Mouse (Mus musculus): ENCODE measurements around the gene Rxra.

The Rxra gene

DNA sequence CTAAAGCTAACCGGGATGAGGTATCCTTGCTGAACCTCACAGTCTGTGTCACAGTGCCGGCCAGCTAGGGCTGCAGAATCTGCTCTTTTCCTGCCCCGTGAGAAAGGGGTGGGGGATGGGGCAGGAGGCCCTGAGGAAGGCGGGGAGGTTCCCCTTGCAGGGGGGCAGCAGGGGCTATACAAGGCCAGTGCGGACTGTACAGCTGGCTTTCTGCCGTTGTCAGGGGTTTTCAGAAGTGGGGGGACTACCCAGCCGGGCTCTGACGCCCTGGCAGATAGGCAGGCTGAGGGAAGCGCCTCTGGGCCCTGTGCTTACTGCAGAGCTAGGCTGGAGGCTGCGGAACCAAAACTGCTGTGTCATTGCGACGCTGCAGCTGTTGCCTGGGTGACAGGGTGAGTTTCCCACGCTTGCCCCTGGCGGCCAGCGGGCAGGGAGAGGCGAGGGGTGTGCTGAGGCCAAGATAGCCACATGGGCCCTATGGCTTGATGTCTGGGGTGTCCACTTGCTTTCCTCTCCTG lies 63.9 kb downstream of the Rxra start:
- peak; percentile 96 for DNase-seq (ENCODE audit: low read depth, low spot score)

DNA sequence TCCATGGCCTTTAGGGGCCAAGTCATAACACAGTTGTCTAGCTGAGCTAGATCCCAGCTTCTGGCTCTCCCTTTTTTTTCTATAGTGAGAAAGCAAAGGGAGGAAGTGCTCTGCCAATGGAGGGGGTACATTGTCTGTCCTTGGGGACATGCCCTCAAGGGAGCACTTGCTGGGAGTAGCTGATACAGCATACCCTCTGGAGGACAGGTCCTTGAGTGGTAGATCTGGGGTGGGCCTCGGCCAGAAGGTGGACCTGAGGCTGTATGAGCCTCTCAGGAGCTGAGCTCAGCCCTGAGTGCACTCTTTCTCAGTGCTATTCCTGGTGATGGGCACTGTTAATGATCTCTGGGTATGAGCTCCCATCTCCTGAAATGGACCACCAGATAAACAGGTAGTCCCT lies 66.9 kb downstream of the Rxra start:
- DNase-seq (ENCODE audit: low read depth, low spot score) = no peak

DNA sequence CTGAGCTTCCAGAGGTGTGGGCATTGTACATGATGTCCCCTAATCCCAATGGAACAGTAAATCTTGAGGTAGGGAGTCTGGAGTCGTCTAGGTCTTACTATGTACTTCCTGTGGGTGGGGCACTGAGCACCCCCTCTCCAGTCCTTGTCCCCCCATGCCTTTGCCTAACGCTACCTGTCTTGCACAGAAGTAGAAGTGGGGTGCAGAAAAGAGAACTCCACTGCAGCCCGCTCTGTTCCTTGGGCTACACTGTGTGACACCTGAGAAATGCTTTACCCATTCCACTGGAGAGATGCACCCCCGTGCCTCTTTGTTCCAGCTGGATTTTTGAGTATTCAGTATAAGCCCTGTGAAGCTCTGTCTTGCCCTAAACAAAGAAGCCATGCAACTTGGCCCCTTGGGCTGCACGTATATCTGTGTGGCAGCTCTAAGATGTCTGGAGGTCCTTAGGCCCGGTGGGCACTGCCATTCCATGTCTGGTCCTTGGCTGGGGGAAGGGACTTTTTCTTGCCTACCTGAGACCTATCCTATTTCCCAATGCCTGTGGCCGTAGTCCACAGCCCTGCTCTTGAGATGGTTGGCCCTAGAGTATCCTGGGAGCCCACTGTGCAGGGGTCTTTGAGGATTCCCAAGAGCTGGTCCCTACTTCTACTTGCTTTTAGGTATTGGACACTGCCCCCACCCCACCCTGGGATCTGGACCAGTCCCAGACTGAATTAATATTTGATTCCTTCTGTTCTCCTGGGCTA lies 67.8 kb downstream of the Rxra start:
- no peak for DNase-seq (ENCODE audit: low read depth, low spot score)

DNA sequence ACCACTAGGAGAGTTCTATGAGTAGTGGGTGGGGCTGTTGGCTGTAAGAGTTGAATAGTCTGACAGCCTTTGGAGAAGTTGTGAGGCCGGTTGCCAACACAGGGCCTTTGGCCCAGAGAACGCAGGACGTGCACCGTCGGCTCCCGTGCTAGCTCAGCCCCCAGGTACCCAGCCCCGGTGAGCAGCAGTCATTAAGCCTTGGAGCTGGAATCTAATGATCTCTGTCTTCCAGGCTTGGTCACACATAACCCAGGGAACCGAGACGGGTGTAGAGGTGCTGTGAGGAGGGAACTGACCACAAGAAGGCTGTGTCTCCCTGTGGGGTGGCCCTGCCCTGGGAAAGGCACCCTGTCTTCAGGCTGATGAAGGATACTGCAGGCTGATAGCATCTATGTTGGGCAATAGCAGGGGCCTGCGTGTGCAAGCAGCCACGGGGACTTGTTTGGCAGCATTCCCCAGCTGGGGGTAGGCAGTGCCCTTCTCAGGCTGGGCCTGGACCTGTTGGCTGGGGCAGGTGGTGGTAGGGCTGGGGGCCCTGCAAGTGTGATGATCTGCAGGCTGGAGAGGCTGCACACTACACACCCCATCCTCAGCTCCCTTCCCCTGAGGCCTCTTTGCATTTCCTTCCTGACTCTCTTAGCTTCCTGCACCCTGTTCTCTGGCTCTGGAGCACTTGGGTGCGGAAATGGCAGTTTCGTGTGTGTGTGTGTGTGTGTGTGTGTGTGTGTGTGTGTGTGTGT lies 68.5 kb downstream of the Rxra start:
- DNase-seq (ENCODE audit: low read depth, low spot score) = no peak

DNA sequence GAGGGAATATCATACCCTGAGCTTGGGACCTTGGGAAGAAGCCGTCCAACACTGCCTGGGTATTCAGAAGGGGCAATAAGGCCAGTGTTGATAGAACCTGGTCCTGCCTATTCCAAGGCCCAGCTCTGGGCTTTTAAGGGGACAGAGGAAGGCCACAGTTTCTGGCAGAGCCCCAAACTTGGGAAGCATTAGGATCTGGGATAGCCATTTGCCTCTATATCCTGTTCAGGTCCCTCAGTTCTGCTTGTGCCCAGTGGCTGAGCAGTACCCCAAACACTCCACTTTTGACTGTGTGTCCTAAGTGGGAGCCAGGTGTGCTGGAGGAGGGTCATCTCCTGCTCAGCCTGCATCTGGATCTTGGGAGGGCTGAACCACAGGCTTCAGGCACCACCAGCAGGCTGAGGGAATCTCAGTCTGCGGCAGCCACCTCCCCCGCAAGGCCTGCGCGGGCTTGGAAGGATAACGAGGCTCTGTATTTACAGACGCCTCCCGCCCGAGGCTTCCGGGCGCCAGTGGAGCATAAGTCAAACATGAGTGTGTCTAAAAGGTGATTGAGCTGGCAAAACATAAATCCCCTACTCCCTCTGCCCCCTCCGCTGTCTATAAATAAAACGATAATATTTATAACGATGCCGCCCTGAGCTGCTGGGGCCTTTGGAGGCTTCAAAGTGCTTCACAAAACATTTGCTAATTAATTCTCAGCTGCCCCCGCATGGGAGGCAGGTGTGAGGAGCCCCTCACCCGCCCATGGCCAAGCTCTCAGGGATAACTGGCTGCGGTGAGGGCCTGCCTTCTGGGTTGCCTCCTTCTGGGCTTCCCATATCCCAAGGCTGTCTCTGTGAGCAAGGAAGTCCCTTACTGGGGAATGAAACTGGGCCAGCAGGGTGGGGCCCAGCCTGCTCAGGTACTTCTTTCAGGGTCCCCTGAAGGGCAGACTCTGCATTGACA lies 69.7 kb downstream of the Rxra start:
- no peak for DNase-seq (ENCODE audit: low read depth, low spot score)

DNA sequence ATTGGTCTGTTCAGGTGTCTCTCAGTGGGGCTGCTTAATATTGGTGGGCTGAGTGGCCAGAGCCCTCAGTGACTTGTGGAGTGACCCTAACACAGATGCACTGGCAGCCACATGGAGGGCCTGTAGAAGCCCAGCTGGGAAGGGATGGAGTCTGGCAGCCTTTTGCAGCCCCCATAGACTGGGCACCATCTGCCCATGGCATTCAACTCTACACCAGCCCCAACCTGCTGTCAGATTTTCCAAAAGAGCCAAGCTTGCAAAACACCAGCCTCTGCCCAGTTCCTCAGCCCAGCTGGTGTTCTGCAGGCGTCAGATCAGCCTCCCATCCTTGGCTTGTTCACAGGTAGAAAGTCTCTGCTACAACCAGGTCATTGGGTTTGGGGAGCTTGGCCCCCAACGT lies 70.6 kb downstream of the Rxra start:
- DNase-seq (ENCODE audit: low read depth, low spot score) = no peak

DNA sequence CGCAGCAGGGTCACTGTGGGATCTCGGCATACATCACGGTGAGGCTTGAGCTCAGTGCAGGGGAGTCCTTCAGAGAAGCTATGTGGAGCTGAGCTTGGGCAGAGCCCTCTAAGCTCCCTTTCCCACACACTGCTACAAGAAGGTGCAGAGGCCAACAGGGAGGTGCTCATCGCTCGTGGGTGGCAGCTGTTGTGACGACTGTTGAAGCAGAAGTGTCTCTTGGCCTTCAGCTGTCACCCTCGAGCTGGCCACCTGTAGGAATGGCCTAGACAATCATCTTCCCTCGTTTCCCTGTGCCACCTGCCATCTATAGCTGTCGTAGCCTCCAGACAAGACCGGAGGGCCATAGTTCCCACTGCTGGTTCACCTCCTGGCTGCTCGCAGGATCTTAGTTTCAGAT lies 72.7 kb downstream of the Rxra start:
- DNase-seq (ENCODE audit: low read depth, low spot score) = no peak

DNA sequence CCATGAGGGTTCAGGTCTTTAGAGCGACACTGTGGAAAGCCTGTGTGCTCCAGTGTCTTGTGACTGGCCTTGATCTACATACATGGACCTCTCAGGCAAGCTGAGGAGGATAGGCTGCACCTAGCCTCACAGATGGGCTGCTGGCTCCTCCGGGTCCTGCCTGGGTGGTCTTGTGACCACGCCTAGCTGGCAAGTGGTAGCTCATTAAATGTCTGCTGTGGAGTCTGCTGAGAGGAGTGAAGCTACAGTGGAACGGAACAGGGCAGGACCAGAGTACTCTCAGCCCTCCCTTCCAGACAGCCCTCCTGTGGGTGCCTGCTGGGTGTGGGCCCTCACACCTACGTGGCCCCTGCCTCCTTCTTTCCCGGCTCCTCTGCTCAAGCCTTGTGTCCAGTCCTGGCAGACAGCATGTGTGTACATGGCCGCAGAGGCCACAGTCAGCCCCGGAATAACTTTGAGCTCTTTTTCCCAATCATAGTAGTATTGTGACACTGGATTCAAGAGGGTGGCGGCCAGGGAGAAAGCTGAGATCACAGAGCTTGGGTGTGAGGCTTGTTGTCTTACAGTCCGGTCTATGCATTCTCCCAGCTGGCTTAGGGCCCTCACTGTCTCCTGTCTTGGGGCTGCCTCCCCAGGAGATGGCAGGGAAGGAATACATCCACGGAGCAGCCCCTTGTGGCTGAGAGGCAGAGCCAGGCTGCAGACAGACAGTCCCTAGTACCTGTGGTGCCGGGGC lies 74.3 kb downstream of the Rxra start:
- DNase-seq (ENCODE audit: low read depth, low spot score) = no peak

DNA sequence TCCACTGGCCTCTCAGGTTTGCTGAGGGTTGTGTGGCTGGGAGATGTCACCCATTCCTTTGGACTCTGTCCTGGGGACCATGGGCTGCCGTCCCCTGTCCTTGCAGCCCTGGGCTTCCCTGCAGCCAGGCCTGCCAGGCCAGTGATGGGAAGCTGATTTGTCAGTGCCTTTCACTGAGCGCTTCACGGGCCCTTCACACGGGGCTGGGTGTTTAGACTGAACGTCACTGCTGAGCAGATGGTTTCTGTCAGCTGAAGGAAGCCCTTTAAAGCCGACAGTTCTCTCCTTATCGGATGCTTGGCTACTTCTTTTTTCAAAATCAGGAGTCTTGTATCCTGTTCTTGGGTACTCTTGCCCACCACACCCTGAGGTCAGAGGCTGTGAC lies 74.9 kb downstream of the Rxra start:
- DNase-seq (ENCODE audit: low read depth, low spot score) = no peak

DNA sequence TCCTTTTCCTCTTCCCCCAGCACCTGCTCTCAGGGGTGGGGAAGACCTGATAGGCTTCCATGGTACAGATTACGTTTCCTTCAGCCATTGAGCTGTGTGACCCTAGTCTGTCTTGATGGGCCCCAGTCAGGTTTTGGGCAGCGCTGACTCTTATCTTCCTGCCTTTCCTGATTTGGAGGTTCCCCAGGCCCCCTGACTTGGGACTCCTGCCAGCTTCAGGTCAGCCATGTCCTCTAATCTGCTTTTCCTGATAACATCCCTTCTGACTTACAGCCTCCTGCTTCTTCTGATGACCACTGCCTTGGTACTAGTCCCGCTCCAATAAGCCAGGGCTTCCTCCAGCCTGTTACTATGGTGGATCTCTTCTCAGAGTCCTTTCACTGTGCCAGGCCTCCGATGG lies 75.6 kb downstream of the Rxra start:
- no peak for DNase-seq (ENCODE audit: low read depth, low spot score)

DNA sequence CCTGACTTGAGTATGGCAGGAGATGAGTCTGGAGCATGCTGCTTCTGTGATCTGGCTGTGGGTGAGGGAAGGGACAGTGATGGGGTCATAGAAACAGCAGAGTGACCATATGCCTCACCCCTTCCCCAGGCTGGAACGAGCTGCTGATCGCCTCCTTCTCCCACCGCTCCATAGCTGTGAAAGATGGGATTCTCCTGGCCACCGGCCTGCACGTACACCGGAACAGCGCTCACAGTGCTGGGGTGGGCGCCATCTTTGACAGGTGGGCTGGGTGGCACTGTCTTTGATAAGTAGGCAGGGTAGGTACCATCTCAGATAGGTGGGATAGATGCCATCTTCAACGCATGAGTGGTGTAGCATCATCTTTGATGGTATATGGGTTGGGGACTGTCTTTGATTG lies 77.9 kb downstream of the Rxra start:
- DNase-seq (ENCODE audit: low read depth, low spot score) = no peak

DNA sequence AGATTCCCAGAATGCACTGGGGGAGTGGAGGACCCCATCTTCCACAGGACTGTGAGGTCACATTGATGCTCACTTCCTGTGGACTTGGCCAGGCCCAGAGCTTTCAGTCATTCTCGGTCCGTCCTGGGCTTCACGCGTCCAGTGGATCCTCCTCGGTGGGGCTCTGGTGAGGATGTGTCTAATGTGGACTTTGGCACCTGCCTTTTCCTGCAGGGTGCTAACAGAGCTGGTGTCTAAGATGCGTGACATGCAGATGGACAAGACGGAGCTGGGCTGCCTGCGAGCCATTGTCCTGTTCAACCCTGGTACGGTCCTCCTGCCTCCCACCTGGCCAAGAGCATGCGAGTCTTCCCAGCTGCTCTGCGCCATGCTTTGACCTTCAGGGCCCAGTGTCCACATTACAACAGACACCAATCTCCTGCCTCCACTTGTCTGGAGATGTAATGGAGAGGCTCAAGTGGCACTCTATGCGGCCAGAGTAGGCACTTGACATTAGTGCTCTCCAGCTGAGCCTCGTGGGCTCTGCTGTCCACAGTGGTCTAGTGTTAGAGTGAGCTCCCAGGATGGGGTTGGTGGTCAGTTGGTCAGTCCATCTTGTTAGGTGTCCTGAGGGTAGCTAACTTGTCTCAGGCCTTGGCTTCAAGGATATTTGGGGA lies 79.9 kb downstream of the Rxra start:
- DNase-seq (ENCODE audit: low read depth, low spot score) = no peak

DNA sequence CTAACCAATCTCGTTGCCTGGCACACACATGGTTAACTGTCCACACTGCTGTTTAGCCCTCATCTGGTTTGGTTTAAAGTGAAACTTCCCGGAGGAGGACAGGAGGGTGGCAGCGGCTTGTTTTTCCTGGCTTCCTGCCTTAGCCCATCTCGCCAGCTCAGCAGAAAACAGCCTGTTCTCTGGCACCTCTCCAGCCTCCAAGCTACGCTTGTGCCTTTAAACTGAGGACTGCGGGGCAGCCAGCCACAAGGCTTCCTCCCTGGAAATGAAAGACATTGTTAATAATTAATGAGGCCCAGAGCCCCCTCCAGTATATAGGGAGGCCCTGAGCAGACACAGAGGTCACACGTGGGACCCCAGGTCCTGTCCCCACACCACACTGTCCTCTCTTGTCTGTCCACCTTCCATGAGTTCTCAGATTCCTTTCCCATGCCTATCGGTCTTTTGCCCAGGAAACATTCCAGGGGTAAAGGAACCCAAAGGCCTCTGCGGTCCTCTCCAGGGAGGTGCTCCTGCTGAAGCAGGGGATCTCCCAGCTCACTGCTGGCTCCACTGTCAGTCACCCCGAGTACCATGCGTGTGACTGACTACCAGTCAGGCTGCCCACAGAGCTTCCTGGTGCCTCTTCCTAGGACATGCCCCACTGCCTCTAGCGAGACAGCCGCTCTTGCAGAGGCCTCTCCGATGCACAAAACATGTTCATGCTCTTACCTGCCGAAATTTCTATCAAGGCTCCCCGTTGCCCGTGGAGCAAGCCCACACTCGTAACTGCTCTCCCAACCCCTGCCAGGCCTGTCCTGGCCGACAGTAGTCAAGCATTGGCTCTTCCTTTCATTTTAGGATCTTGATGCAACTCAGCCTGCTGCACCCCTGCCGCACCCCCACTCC lies 82.4 kb downstream of the Rxra start:
- no peak for DNase-seq (ENCODE audit: low read depth, low spot score)

DNA sequence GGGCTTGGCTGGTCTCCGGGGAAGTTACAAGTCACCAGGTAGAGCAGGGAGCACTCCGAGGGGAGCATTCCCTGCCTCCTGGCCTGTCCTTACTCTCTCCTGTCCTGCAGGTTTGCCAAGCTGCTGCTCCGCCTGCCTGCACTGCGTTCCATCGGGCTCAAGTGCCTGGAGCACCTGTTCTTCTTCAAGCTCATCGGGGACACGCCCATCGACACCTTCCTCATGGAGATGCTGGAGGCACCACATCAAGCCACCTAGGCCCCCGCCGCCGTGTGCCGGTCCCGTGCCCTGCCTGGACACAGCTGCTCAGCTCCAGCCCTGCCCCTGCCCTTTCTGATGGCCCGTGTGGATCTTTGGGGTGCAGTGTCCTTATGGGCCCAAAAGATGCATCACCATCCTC lies 83.2 kb downstream of the Rxra start:
- DNase-seq (ENCODE audit: low read depth, low spot score) = no peak

DNA sequence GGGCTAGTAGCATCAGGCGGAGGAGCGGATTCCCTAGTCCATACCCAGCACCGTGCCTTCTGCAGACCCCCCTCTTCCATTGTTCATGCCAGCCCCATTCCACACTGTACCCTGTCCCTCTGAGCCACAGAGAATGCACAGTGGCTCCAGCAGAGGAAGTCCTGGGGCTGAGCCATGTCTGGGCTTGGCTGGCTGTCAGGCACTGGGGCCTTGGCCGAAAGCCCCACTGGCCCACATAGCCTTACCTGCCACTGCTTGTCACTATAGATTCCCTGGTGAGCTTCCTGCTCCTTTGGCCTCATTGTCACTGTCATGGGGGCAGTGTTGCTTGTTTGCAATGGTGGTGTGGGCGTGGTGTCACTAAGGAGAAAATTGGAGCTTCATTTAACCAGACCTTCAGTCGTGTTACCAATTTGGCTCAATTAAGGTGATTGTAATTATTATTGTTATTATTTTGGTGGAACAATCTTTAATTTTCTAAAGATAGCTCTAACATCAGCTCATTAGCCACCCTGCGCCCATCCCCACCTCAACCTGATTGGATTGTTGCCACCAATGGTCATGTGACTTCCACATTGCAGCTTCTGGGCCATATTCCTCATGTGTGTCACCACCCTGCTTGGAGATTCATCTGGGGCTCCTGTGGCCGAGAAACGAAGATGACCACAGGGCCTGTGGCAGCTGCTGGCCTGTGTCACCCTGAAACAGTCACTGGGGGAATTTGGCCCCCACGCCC lies 85.2 kb downstream of the Rxra start:
- DNase-seq (ENCODE audit: low read depth, low spot score) = no peak

DNA sequence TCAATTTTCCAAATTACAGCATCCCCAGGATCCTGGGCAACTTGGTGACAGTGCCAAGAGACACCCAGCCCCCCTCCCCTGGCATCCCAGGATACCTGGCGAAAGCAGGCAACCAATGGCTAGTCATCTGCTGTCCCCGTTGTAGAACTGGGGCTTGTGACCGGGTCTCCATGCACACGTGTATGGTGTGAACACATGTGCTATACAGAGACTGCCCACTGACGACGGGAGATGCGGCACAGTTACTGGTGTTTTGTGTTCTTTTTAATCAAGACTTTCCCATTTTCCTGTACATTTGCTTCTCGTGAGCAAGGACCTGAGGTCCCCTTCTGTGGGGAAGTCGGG lies 85.7 kb downstream of the Rxra start:
- no peak for DNase-seq (ENCODE audit: low read depth, low spot score)

DNA sequence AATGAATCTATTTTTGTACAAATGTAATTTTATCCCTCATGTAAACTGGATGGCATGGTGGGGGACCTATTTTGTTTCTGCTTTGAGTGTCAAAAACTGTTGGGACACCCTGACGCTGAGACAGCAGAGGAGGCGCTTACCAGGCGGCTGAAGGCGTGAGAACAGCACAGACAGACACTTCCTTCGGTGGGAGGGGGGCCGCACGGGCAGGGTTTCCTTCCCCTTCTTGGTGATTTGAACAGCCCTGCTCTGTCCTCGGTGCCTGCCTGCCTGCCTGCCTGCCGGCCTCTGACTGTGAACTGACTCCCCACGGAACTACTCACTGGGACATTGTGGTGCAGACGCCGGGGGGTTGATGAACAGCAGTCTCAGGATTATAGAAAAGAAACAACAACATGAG lies 86.3 kb downstream of the Rxra start:
- no peak for DNase-seq (ENCODE audit: low read depth, low spot score)

DNA sequence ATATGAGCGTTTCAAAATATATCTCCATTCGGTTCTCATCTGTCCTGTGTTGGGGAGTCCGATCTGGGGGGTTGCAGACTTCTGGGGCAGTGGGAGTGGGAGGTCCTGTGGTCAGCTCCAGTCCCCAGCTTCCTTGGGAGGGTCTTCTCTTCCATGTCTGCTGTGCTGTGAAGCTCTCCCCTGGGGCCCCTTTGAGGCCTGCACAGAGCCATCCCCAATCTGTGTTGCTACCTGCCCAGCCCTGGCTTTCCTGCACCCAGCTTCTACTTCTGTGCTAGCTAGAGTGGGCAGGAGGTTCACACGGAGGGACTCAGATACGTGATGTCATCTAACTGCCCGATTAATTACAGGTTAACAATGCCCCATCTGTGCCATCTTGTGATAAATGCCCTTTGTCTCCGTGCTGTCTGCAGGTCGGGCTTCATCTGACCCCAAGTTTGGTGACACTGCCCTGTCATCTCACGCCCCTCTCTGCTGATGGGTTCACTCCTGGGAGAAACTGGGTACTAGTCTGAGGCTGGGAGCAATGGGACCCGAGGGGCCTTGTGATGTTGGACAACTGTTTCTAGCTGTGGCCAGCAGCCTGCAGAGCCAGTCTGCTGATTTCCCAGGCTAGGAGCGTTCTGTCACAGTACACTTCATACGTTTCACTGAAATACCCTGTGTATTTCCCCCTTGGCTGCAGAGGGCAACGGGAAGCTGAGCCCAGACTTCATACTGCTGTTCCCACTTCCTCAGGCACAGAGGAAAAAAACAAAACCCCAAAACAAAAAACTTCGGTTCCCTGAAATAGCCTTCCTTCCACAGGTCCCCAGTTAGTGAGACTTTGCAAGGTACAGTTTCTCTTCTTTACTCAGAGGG lies 86.9 kb downstream of the Rxra start:
- no peak for DNase-seq (ENCODE audit: low read depth, low spot score)

Data from A20 (cell line).